Mouse (Mus musculus): ENCODE results near the gene Syt12.

DNA sequence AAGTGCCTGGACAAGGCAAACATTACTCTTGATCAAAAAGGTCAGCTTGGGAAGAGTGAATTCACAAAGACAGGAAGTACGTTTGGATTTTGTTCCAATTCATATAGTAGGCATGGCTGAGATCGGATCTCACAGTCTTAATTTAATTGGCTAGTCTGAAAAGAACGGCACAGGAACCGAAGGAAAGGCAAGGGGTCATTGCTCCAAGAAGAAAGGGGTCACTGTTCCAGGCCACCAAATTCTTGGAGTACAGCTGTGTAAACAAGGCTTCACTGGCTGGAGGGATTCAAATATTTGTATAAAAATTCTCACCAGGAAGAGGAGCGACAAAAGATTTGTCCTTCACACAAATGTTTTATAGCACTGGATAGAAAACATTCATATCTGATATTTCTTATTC is 7.8 kb upstream of the Syt12 start:
- TF ChIP-seq CTCF (IDR thresholded peaks at IDR 0.05; ENCODE audit: low read depth, low read length) (no peak), POLR2A (IDR thresholded peaks at IDR 0.05; ENCODE audit: insufficient read depth, low read length) (no peak), EP300 (IDR thresholded peaks at IDR 0.05; ENCODE audit: insufficient read depth, low read depth, low read length) (no peak)
